ENCODE assay signal across 7 mouse cellular contexts in genomic region chr5:149229619-149230339, GRCm38 (mm10). TPM values are rescaled to one million over a fixed set of nuclear protein-coding genes. Genes with fewer than 3 reads are reported as not detected.
DNase-seq lines count a peak whose midpoint lies in the region; ATAC-seq and TF ChIP-seq lines count a peak whose summit lies in the region.

No protein-coding gene starts in this region.

- H3K4me3 ChIP-seq in testis, adult 2 months (ENCODE audit: control insufficient read depth, low read depth, low read length), result peak overlapping the region; percentile 82
- peak overlapping the region; percentile 50 for H3K4me3 ChIP-seq in forebrain, embryonic 11.5 days (ENCODE audit: low read depth, low read length)
- peak overlapping the region; percentile 51 for H3K4me3 ChIP-seq in limb, embryonic 15.5 days

- WGBS in forebrain, embryonic 11.5 days, result 73% methylated on average over 18 of the region's 18 CpGs
- 72% methylated on average over 18 of the region's 18 CpGs for WGBS in limb, embryonic 15.5 days

- TF ChIP-seq POLR2A in testis, adult 2 months (IDR thresholded peaks at IDR 0.05; ENCODE audit: control insufficient read depth, low read depth, low read length), result no peak

- H3K27me3 ChIP-seq in testis, adult 2 months (ENCODE audit: control insufficient read depth, insufficient read depth, low read length), result no peaks in the 10 kb centered on the region
- no peaks in the 10 kb centered on the region for H3K27me3 ChIP-seq in forebrain, embryonic 11.5 days (ENCODE audit: control insufficient read depth, insufficient read depth, low read length)
- H3K27me3 ChIP-seq in limb, embryonic 15.5 days, result no peaks in the 10 kb centered on the region

- H3K9me3 ChIP-seq in forebrain, embryonic 11.5 days (ENCODE audit: control insufficient read depth, low read length), result no peaks in the 10 kb centered on the region
- no peaks in the 10 kb centered on the region for H3K9me3 ChIP-seq in limb, embryonic 15.5 days

- peak overlapping the region; percentile 85 for H3K27ac ChIP-seq in testis, adult 2 months (ENCODE audit: control insufficient read depth, insufficient read depth, low read depth, low read length)
- peak overlapping the region; percentile 51 for H3K27ac ChIP-seq in forebrain, embryonic 11.5 days (ENCODE audit: low read depth, low read length)
- peak overlapping the region; percentile 91 for H3K27ac ChIP-seq in limb, embryonic 15.5 days

- no peaks in the 10 kb centered on the region for H3K36me3 ChIP-seq in testis, adult 2 months (ENCODE audit: control insufficient read depth, insufficient read depth, low read length)
- no peaks in the 10 kb centered on the region for H3K36me3 ChIP-seq in forebrain, embryonic 11.5 days (ENCODE audit: control insufficient read depth, insufficient read depth, low read length)
- H3K36me3 ChIP-seq in limb, embryonic 15.5 days, result no peaks in the 10 kb centered on the region

- H3K9ac ChIP-seq in forebrain, embryonic 11.5 days (ENCODE audit: low read length), result peak overlapping the region; percentile 62
- H3K9ac ChIP-seq in limb, embryonic 15.5 days, result no peak overlapping the region

- peaks cover 10% of the 10 kb centered on the region for H3K4me1 ChIP-seq in testis, adult 2 months (ENCODE audit: control insufficient read depth, insufficient read depth, low read length)
- no peaks in the 10 kb centered on the region for H3K4me1 ChIP-seq in forebrain, embryonic 11.5 days (replicated peaks; ENCODE audit: control insufficient read depth, insufficient read depth, low read length)
- H3K4me1 ChIP-seq in limb, embryonic 15.5 days, result no peaks in the 10 kb centered on the region; the same call in 1 of the 2 replicates

- peak overlapping the region; percentile 38; the same call in 1 of the 2 replicates for H3K4me2 ChIP-seq in forebrain, embryonic 11.5 days (ENCODE audit: low read depth, low read length, severe bottlenecking)
- peak overlapping the region; percentile 41 for H3K4me2 ChIP-seq in limb, embryonic 15.5 days

- no peak for DNase-seq in testis, postnatal 10 days (ENCODE audit: low spot score)
- no peak for DNase-seq in forebrain, embryonic 11.5 days (ENCODE audit: low spot score)
- no peak for DNase-seq in ovary, postnatal 36 days (ENCODE audit: low spot score)
- DNase-seq in gastrocnemius, postnatal 25 days, result no peak
- no peak for DNase-seq in urinary bladder, postnatal 36 days (ENCODE audit: low spot score in 2 of 2)

- no peak for TF ChIP-seq CTCF in testis, adult 2 months (IDR thresholded peaks at IDR 0.05; ENCODE audit: control insufficient read depth, insufficient read depth, insufficient replicate concordance, low read depth, low read length)

- peak; percentile 40 for ATAC-seq in forebrain, embryonic 11.5 days (replicated peaks; ENCODE audit: low FRiP score)
- no peak for ATAC-seq in limb, embryonic 15.5 days (ENCODE audit: insufficient number of reproducible peaks, low FRiP score, low TSS enrichment, low read depth)

RNA-seq across cellular contexts. Expression of gene Alox5ap, which starts 34.8 kb away (rescaled TPM):
- polyA plus RNA-seq in testis, adult 2 months (2012; rRNA removed), result 4.0 and 6.0 TPM in 2 replicates
- 4.5 and 4.7 TPM in 2 replicates for polyA plus RNA-seq in forebrain, embryonic 11.5 days (2014; fragmentation: Nextera tagmentation; extraction: Ambion mirVana)
- 23.8 and 25.3 TPM in 2 replicates for polyA plus RNA-seq in limb, embryonic 15.5 days (2015; fragmentation: Nextera tagmentation; extraction: Ambion mirVana)
- total RNA-seq in gastrocnemius, postnatal 25 days (2021), result 10 to 100 TPM in 1 of 2 experiments, 1 to 10 TPM in 1; 6.2 to 11.0 TPM

RNA-seq across cellular contexts. Expression of gene Hmgb1, which starts 45.5 kb away (rescaled TPM):
- polyA plus RNA-seq in testis, adult 2 months (2012; rRNA removed), result 15.2 and 15.3 TPM in 2 replicates
- 1,921 and 2,020 TPM in 2 replicates for polyA plus RNA-seq in forebrain, embryonic 11.5 days (2014; fragmentation: Nextera tagmentation; extraction: Ambion mirVana)
- polyA plus RNA-seq in limb, embryonic 15.5 days (2015; fragmentation: Nextera tagmentation; extraction: Ambion mirVana), result 1,175 and 1,273 TPM in 2 replicates
- 10 to 100 TPM; 84.3 to 87.9 TPM for total RNA-seq in gastrocnemius, postnatal 25 days (2021)

RNA-seq across cellular contexts. Expression of gene Uspl1, which starts 45.6 kb away (rescaled TPM):
- 17.2 and 17.9 TPM in 2 replicates for polyA plus RNA-seq in testis, adult 2 months (2012; rRNA removed)
- polyA plus RNA-seq in forebrain, embryonic 11.5 days (2014; fragmentation: Nextera tagmentation; extraction: Ambion mirVana), result 71.2 and 74.9 TPM in 2 replicates
- polyA plus RNA-seq in limb, embryonic 15.5 days (2015; fragmentation: Nextera tagmentation; extraction: Ambion mirVana), result 38.2 and 41.1 TPM in 2 replicates
- total RNA-seq in gastrocnemius, postnatal 25 days (2021), result 10 to 100 TPM; 20.2 to 22.0 TPM

Comparison
In these comparisons a context has a peak if more than half of its experiments do, and no peak if none do; other contexts are left out.
1. RNA of gene Hmgb1, which starts 45.5 kb away (polyA plus RNA-seq): 1,921 to 2,020 TPM in forebrain, embryonic 11.5 days and 1,175 to 1,273 TPM in limb, embryonic 15.5 days; 15.2 to 15.3 TPM in testis, adult 2 months; every median in the first group is over 10 times any median in the second.
2. Peak in every context shown above with its lines, with median percentiles within 50 percentile points of each other: H3K27ac ChIP-seq and H3K4me3 ChIP-seq.